Mouse (Mus musculus) embryonic fibroblast, embryonic 13.5 days (primary cell): ENCODE measurements at regions not wholly inside any gene's neighbourhood (a gene's known extent, or its start where the extent isn't known, plus 50 kb on each side); places are given as distances from the start of the nearest gene placed in this dataset.

Source experiments
- CTCF ChIP-seq: IDR thresholded peaks from 2 replicates; pipeline ENCODE4 v1.5.1; 2011; ENCODE audit warnings: mild to moderate bottlenecking, control low read depth, low read length, moderate library complexity, borderline replicate concordance; ENCODE audit not compliant: insufficient read depth
- POLR2A ChIP-seq: IDR thresholded peaks from 2 replicates; pipeline ENCODE4 v1.6.1; 2011; ENCODE audit warnings: low read depth, mild to moderate bottlenecking, control low read depth, low read length, moderate library complexity

DNA sequence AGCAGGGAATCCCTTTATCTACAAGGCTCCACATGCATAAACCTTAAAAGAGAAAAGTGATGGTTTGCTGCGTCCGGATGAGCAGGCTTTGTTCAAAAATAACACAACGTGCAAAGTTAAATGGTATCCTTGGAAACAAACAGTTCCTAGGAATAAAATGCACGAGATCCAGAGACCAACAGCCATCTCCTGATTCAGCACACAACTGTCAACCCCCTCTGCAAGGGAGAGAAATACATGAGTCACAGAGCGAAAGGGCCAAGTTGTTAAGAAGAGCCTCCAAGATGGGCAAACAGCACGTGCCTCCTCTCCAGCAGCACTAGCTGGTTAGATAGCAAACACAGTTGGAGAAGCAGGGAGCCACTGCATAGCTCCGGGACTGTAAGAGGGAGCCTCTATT is 61.2 kb upstream of the Coro2b start:
- no peak for TF ChIP-seq POLR2A
- no peak for TF ChIP-seq CTCF
